Mouse (Mus musculus) MEL (cell line): ENCODE results near the gene Qrich1. TPM values are rescaled to one million over a fixed set of nuclear protein-coding genes. Genes with fewer than 3 reads are reported as not detected.
A peak's percentile ranks its signal among the peaks of the same experiment; 100 is the strongest.

Source experiments
- DNase-seq: peaks from one replicate; pipeline ENCODE4 v3.0.0; 2011; ENCODE audit warnings: low read depth, low spot score
- H3K27ac ChIP-seq: 2 replicates; pipeline ENCODE4 v1.5.1; 2012; ENCODE audit warnings: low read depth, mild to moderate bottlenecking, control low read depth, low read length, moderate library complexity; ENCODE audit not compliant: control insufficient read depth
- H3K27me3 ChIP-seq, 2 experiments: fragments of 150-350 bp in 1 of 2; sonication (generic) in 1 of 2; 2 replicates each; pipeline ENCODE4 v1.6.1; 2012; ENCODE audit warnings: low read length in 2 of 2, mild to moderate bottlenecking in 2 of 2, improper control_type of control experiment in 1 of 2, moderate library complexity in 1 of 2; ENCODE audit not compliant: insufficient read depth in 2 of 2, control insufficient read depth in 1 of 2
- H3K36me3 ChIP-seq, 2 experiments: 2 replicates each; pipeline ENCODE4 v1.6.1; 2012 to 2014; ENCODE audit warnings: low read length in 2 of 2, improper control_type of control experiment in 1 of 2, inconsistent platforms in 1 of 2, mild to moderate bottlenecking in 1 of 2; ENCODE audit not compliant: insufficient read depth in 2 of 2, control insufficient read depth in 1 of 2
- H3K4me1 ChIP-seq, 2 experiments: fragments of 150-350 bp in 1 of 2; sonication (generic) in 1 of 2; 2 replicates each; pipeline ENCODE4 v1.6.1; 2012; ENCODE audit warnings: low read length in 2 of 2, improper control_type of control experiment in 1 of 2, mild to moderate bottlenecking in 1 of 2; ENCODE audit not compliant: insufficient read depth in 2 of 2, control insufficient read depth in 1 of 2
- H3K4me3 ChIP-seq, 2 experiments: fragments of 150-350 bp in 1 of 2; sonication (generic) in 1 of 2; 2 replicates each; pipeline ENCODE4 v1.5.1; 2012; ENCODE audit warnings: low read depth in 2 of 2, low read length in 2 of 2, mild to moderate bottlenecking in 2 of 2, moderate library complexity in 2 of 2, control low read depth in 1 of 2, improper control_type of control experiment in 1 of 2; ENCODE audit not compliant: control insufficient read depth in 1 of 2, insufficient read depth in 1 of 2
- H3K79me2 ChIP-seq: 2 replicates; pipeline ENCODE4 v1.6.1; 2012; ENCODE audit warnings: mild to moderate bottlenecking, low read length, moderate library complexity; ENCODE audit not compliant: control insufficient read depth, poor library complexity, insufficient read depth
- H3K9ac ChIP-seq: 2 replicates; pipeline ENCODE4 v1.6.1; 2012; ENCODE audit warnings: low read depth, mild to moderate bottlenecking, control low read depth, low read length, moderate library complexity; ENCODE audit not compliant: control insufficient read depth, poor library complexity, severe bottlenecking
- H3K9me3 ChIP-seq: fragments of 150-350 bp; sonication (generic); replicated peaks from 2 replicates; pipeline ENCODE4 v1.6.1; 2012; ENCODE audit warnings: mild to moderate bottlenecking, low read length, improper control_type of control experiment, moderate library complexity; ENCODE audit not compliant: insufficient read depth
- BHLHE40 ChIP-seq: IDR thresholded peaks from 2 replicates; pipeline ENCODE4 v1.6.1; 2012; ENCODE audit warnings: low read depth, mild to moderate bottlenecking, inconsistent platforms, low read length, improper control_type of control experiment, borderline replicate concordance
- CHD1 ChIP-seq: IDR thresholded peaks from 2 replicates; pipeline ENCODE4 v1.6.1; 2012; ENCODE audit warnings: low read depth, mild to moderate bottlenecking, inconsistent platforms, low read length, improper control_type of control experiment
- CHD2 ChIP-seq: IDR thresholded peaks from 2 replicates; pipeline ENCODE4 v1.6.1; 2011; ENCODE audit warnings: low read length, improper control_type of control experiment
- E2F4 ChIP-seq: IDR thresholded peaks from 2 replicates; pipeline ENCODE4 v1.6.1; 2011; ENCODE audit warnings: low read depth, low read length, improper control_type of control experiment, borderline replicate concordance
- EP300 ChIP-seq, 2 experiments: IDR thresholded peaks; 2 replicates each; pipeline ENCODE4 v1.6.1; 2011; ENCODE audit warnings: improper control_type of control experiment in 2 of 2, low read length in 2 of 2, low read depth in 1 of 2, mild to moderate bottlenecking in 1 of 2
- ETS1 ChIP-seq: IDR thresholded peaks from 2 replicates; pipeline ENCODE4 v1.6.1; 2012; ENCODE audit warnings: low read depth, mild to moderate bottlenecking, inconsistent platforms, low read length, improper control_type of control experiment, moderate library complexity
- KAT2A ChIP-seq: conservative IDR thresholded peaks from 2 replicates; pipeline ENCODE4 v1.6.1; 2012; ENCODE audit warnings: low read depth, low read length, improper control_type of control experiment, inconsistent platforms
- MAFK ChIP-seq: IDR thresholded peaks from 2 replicates; pipeline ENCODE4 v1.6.1; 2011; ENCODE audit warnings: low read depth, mild to moderate bottlenecking, low read length, improper control_type of control experiment, borderline replicate concordance
- MAX ChIP-seq: IDR thresholded peaks from 2 replicates; pipeline ENCODE4 v1.6.1; 2011; ENCODE audit warnings: low read length, improper control_type of control experiment
- MEF2A ChIP-seq: IDR thresholded peaks from 2 replicates; pipeline ENCODE4 v1.6.1; 2014; ENCODE audit warnings: low read depth, mild to moderate bottlenecking, inconsistent platforms, low read length, improper control_type of control experiment; ENCODE audit not compliant: poor library complexity, insufficient replicate concordance, severe bottlenecking; ENCODE audit errors: extremely low read depth
- MYB ChIP-seq: IDR thresholded peaks from 2 replicates; pipeline ENCODE4 v1.6.1; 2011; ENCODE audit warnings: mild to moderate bottlenecking, low read depth, low read length, improper control_type of control experiment
- MYC ChIP-seq: IDR thresholded peaks from 2 replicates; pipeline ENCODE4 v1.6.1; 2011; ENCODE audit warnings: low read depth, mild to moderate bottlenecking, low read length, improper control_type of control experiment, moderate library complexity
- RAD21 ChIP-seq: IDR thresholded peaks from 2 replicates; pipeline ENCODE4 v1.6.1; 2011; ENCODE audit warnings: mild to moderate bottlenecking, low read depth, low read length, improper control_type of control experiment
- RCOR1 ChIP-seq: IDR thresholded peaks from 2 replicates; pipeline ENCODE4 v1.6.1; 2012; ENCODE audit warnings: low read depth, mild to moderate bottlenecking, inconsistent platforms, low read length, improper control_type of control experiment
- SIN3A ChIP-seq: IDR thresholded peaks from 2 replicates; pipeline ENCODE4 v1.6.1; 2012; ENCODE audit warnings: low read length, improper control_type of control experiment, inconsistent platforms
- TAL1 ChIP-seq: IDR thresholded peaks from 2 replicates; pipeline ENCODE4 v1.6.1; 2012; ENCODE audit warnings: mild to moderate bottlenecking, inconsistent platforms, low read length, moderate library complexity, mixed read lengths
- TCF12 ChIP-seq: IDR thresholded peaks from 2 replicates; pipeline ENCODE4 v1.6.1; 2014; ENCODE audit warnings: low read depth, mild to moderate bottlenecking, inconsistent platforms, low read length, improper control_type of control experiment, moderate library complexity
- UBTF ChIP-seq: IDR thresholded peaks from 2 replicates; pipeline ENCODE4 v1.6.1; 2012; ENCODE audit warnings: low read depth, mild to moderate bottlenecking, inconsistent platforms, low read length, improper control_type of control experiment, moderate library complexity, borderline replicate concordance; ENCODE audit not compliant: insufficient read depth
- USF1 ChIP-seq: IDR thresholded peaks from 2 replicates; pipeline ENCODE4 v1.6.1; 2014; ENCODE audit warnings: low read depth, mild to moderate bottlenecking, inconsistent platforms, low read length, improper control_type of control experiment, moderate library complexity
- ZMIZ1 ChIP-seq: IDR thresholded peaks from 2 replicates; pipeline ENCODE4 v1.6.1; 2012; ENCODE audit warnings: low read depth, mild to moderate bottlenecking, inconsistent platforms, low read length, improper control_type of control experiment, moderate library complexity
- polyA plus RNA-seq, 2 experiments: library from polyadenylated mRNA; stranded (reverse) in 1 of 2; unstranded in 1 of 2; fragments of >175 nt in 1 of 2; fragments of >200 nt in 1 of 2; gene quantifications; 2 replicates each; pipeline versions ENCODE4 v1.2.1 to v1.2.4; 2012; ENCODE audit warnings: low replicate concordance in 2 of 2, low read depth in 1 of 2; ENCODE audit not compliant: insufficient read length in 2 of 2, insufficient read depth in 1 of 2, missing spikeins in 1 of 2
- total RNA-seq: library from RNA; depleted of rRNA; stranded (reverse); fragments of 300-350 nt; gene quantifications from 2 replicates; pipeline ENCODE4 v1.2.3, GENCODE M21; 2012

The Qrich1 gene
- total and polyA plus RNA-seq, 3 experiments = 84.5 to 161 (median 126) TPM

GRCm38 (mm10) chr9:108499943-108500342, 16.7 kb upstream of the Qrich1 start:
- no peaks in the 10 kb centered on the region for H3K79me2 ChIP-seq
- no peak for TF ChIP-seq TAL1
- TF ChIP-seq KAT2A = no peak
- TF ChIP-seq CHD1 = no peak
- TF ChIP-seq EP300 (IDR thresholded peaks at IDR 0.05; ENCODE audit: low read depth in 1 of 2, low read length in 2 of 2) = no peak
- TF ChIP-seq ETS1 = no peak
- TF ChIP-seq RAD21 = no peak
- no peak for TF ChIP-seq MAX
- TF ChIP-seq BHLHE40 = no peak
- TF ChIP-seq ZMIZ1 = no peak
- TF ChIP-seq USF1 = no peak
- TF ChIP-seq MEF2A = no peak
- no peak for TF ChIP-seq CHD2
- no peak for TF ChIP-seq MYC
- TF ChIP-seq E2F4 = no peak
- TF ChIP-seq UBTF = no peak
- no peaks in the 10 kb centered on the region for H3K27me3 ChIP-seq
- no peaks in the 10 kb centered on the region for H3K9me3 ChIP-seq
- H3K4me3 ChIP-seq = no peak overlapping the region
- no peaks in the 10 kb centered on the region for H3K4me1 ChIP-seq
- H3K36me3 ChIP-seq = peaks cover 0 to 21% of the 10 kb centered on the region in 2 experiments; a peak in 3 of 4 replicates
- no peak for DNase-seq
- no peak overlapping the region for H3K27ac ChIP-seq
- H3K9ac ChIP-seq = no peak overlapping the region

GRCm38 (mm10) chr9:108506901-108507300, 9.7 kb upstream of the Qrich1 start:
- no peak overlapping the region for H3K9ac ChIP-seq
- H3K4me3 ChIP-seq = peak overlapping the region in 1 of 2 experiments; percentile 80; a peak in 2 of 4 replicates
- peaks cover 3 to 10% of the 10 kb centered on the region in 2 experiments; a peak in 3 of 4 replicates for H3K36me3 ChIP-seq
- peaks cover 3 to 11% of the 10 kb centered on the region in 2 experiments for H3K4me1 ChIP-seq
- H3K9me3 ChIP-seq = no peaks in the 10 kb centered on the region
- H3K27me3 ChIP-seq = no peaks in the 10 kb centered on the region
- TF ChIP-seq MAX = no peak
- TF ChIP-seq KAT2A = no peak
- no peak for TF ChIP-seq TCF12
- TF ChIP-seq RCOR1 = no peak
- TF ChIP-seq SIN3A = no peak
- TF ChIP-seq CHD2 = no peak
- no peak for TF ChIP-seq USF1
- TF ChIP-seq MAFK = no peak
- TF ChIP-seq MYB = no peak
- H3K27ac ChIP-seq = no peak overlapping the region
- H3K79me2 ChIP-seq = peaks cover 15% of the 10 kb centered on the region
- no peak for DNase-seq
